Comparison of ENCODE assay signal across 11 mouse cellular contexts in the genomic region with DNA sequence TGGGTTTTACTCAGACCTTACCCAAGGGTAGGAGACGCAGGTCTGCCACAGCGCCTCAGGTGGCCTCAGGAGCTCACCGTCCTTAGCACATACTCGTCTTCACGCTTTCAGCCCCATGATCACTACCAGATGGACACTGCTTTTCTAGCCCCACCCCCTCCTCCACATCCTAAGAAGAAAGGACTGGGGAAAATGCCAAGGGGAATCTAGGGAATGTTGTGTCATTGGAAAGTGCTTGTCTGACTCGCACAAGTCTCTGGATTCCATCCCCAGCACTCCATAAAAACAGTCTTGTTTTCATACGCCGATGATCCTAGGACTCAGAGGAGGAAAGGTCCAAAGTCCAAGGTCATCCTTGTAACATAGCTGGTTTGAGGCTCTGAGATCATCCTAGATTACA.
A peak's percentile ranks its signal among the peaks of the same experiment; 100 is the strongest.
DNase-seq lines count a peak whose midpoint lies in the region; ATAC-seq lines count a peak whose summit lies in the region.
"Had no signal": no experiment of that assay in that cellular context is flagged by ENCODE, and none has a peak within 500 bp of the region (broad histone marks: within the 10 kb centered on the region; RNA-seq: fewer than 3 reads in every experiment).

No protein-coding gene starts in this region.

- H3K4me2 ChIP-seq in limb, embryonic 15.5 days = no peak overlapping the region
- H3K4me2 ChIP-seq in forebrain, embryonic 13.5 days = no peak overlapping the region

- H3K4me1 ChIP-seq in limb, embryonic 15.5 days = no peaks in the 10 kb centered on the region
- no peaks in the 10 kb centered on the region for H3K4me1 ChIP-seq in forebrain, embryonic 13.5 days

- no peak overlapping the region for H3K9ac ChIP-seq in limb, embryonic 15.5 days
- H3K9ac ChIP-seq in forebrain, embryonic 13.5 days = no peak overlapping the region

- peak; percentile 76; the same call in 1 of the 2 replicates for ATAC-seq in limb, embryonic 15.5 days (ENCODE audit: insufficient number of reproducible peaks, low FRiP score, low TSS enrichment, low read depth)
- ATAC-seq in frontal cortex, adult (ENCODE audit: low TSS enrichment) = no peak
- ATAC-seq in megakaryocyte progenitor cell, adult 5-6 weeks (replicated peaks; ENCODE audit: poor library complexity) = no peak
- no peak for ATAC-seq in forebrain, embryonic 13.5 days
- ATAC-seq: forebrain, embryonic 16.5 days had no signal

- no peaks in the 10 kb centered on the region for H3K36me3 ChIP-seq in limb, embryonic 15.5 days
- no peaks in the 10 kb centered on the region for H3K36me3 ChIP-seq in forebrain, embryonic 13.5 days (ENCODE audit: poor library complexity, severe bottlenecking)

- DNase-seq in heart, adult 18-20 months = peak; percentile 8 to 10
- no peak for DNase-seq in heart, adult 11 months
- peak; percentile 15 for DNase-seq in urinary bladder, postnatal 25 days (ENCODE audit: low spot score)
- DNase-seq in urinary bladder, postnatal 10 days (ENCODE audit: low spot score) = no peak
- DNase-seq: liver; right cerebral cortex, postnatal 4 days had no signal

- H3K4me3 ChIP-seq in limb, embryonic 15.5 days = no peak overlapping the region
- H3K4me3 ChIP-seq in forebrain, embryonic 13.5 days = no peak overlapping the region

- H3K27ac ChIP-seq in limb, embryonic 15.5 days = peak overlapping the region; percentile 63; the same call in 1 of the 2 replicates
- no peak overlapping the region for H3K27ac ChIP-seq in forebrain, embryonic 13.5 days

- H3K27me3 ChIP-seq in limb, embryonic 15.5 days = no peaks in the 10 kb centered on the region
- H3K27me3 ChIP-seq in forebrain, embryonic 13.5 days = no peaks in the 10 kb centered on the region

- WGBS in limb, embryonic 15.5 days = 31% methylated on average over 8 of the region's 8 CpGs
- WGBS in forebrain, embryonic 13.5 days = 81% methylated on average over 8 of the region's 8 CpGs

- H3K9me3 ChIP-seq in limb, embryonic 15.5 days = no peaks in the 10 kb centered on the region
- no peaks in the 10 kb centered on the region for H3K9me3 ChIP-seq in forebrain, embryonic 13.5 days (replicated peaks)

Comparison
In these comparisons a context has a peak if more than half of its experiments do, and no peak if none do; other contexts are left out.
1. DNase-seq: peak in heart, adult 18-20 months (2 of 2) and urinary bladder, postnatal 25 days (single experiment); none in heart, adult 11 months (single experiment) and urinary bladder, postnatal 10 days (single experiment).